Mouse (Mus musculus) liver (tissue): ENCODE results near the gene Pdcd2.
A peak's percentile ranks its signal among the peaks of the same experiment; 100 is the strongest.

Source experiments
- DNase-seq: peaks from one replicate; pipeline ENCODE4 v3.0.0-alpha.2; 2020; ENCODE audit warnings: mixed read lengths

Pdcd2 gene

GRCm38 (mm10) chr17:15497882-15498752 lies 29.0 kb downstream of the Pdcd2 start:
- DNase-seq = peak; percentile 96

GRCm38 (mm10) chr17:15490542-15490941 lies 36.6 kb downstream of the Pdcd2 start:
- no peak for DNase-seq

GRCm38 (mm10) chr17:15472671-15473070 lies 54.4 kb downstream of the Pdcd2 start:
- no peak for DNase-seq
